Mouse (Mus musculus): ENCODE results near the gene Acsl1. TPM values are rescaled to one million over a fixed set of nuclear protein-coding genes. Genes with fewer than 3 reads are reported as not detected.
A peak's percentile ranks its signal among the peaks of the same experiment; 100 is the strongest.

Gene Acsl1
- total RNA-seq (2021), result 10 to 100 TPM; 42.8 to 45.5 TPM
- long read RNA-seq, transcript Acsl1-201 (21 exons, 3,897 nt), result major isoform, 30 of 43 reads
- long read RNA-seq, partial matches to known transcripts, result 2 of 43 reads
- long read RNA-seq, other reads (novel, unspliced or antisense), result 11 of 43 reads

- peak; percentile 97 for DNase-seq (ENCODE audit: low spot score in 2 of 2)
These were observed at the start of gene Acsl1 for GRCm38 (mm10) chr8:46470792-46471781. Acsl1 (plus strand) TSS chr8:46471037.

- DNase-seq (ENCODE audit: low spot score in 2 of 2), result no peak
These were observed 49.3 kb upstream of the Acsl1 start for GRCm38 (mm10) chr8:46421515-46421914.

GRCm38 (mm10) chr8:46427940-46428339, 42.9 kb upstream of the Acsl1 start:
- DNase-seq (ENCODE audit: low spot score in 2 of 2), result no peak

- DNase-seq (ENCODE audit: low spot score in 2 of 2), result peak; percentile 42 to 50
These were observed 41.0 kb upstream of the Acsl1 start for GRCm38 (mm10) chr8:46429871-46430270.

- no peak for DNase-seq (ENCODE audit: low spot score in 2 of 2)
These were observed 38.9 kb upstream of the Acsl1 start for GRCm38 (mm10) chr8:46431921-46432320.

- DNase-seq (ENCODE audit: low spot score in 2 of 2), result no peak
These were observed 38.3 kb upstream of the Acsl1 start for GRCm38 (mm10) chr8:46432581-46432980.

- no peak for DNase-seq (ENCODE audit: low spot score in 2 of 2)
These were observed 37.2 kb upstream of the Acsl1 start for GRCm38 (mm10) chr8:46433656-46434055.

- no peak for DNase-seq (ENCODE audit: low spot score in 2 of 2)
These were observed 32.3 kb upstream of the Acsl1 start for GRCm38 (mm10) chr8:46438491-46438890.

GRCm38 (mm10) chr8:46445964-46446915, 24.6 kb upstream of the Acsl1 start:
- no peak for DNase-seq (ENCODE audit: low spot score in 2 of 2)

- DNase-seq (ENCODE audit: low spot score in 2 of 2), result no peak
These were observed 23.5 kb upstream of the Acsl1 start for GRCm38 (mm10) chr8:46447334-46447733.

GRCm38 (mm10) chr8:46448606-46449005, 22.2 kb upstream of the Acsl1 start:
- DNase-seq (ENCODE audit: low spot score in 2 of 2), result no peak

- DNase-seq (ENCODE audit: low spot score in 2 of 2), result no peak
These were observed 21.8 kb upstream of the Acsl1 start for GRCm38 (mm10) chr8:46449063-46449462.

- DNase-seq (ENCODE audit: low spot score in 2 of 2), result no peak
These were observed 21.1 kb upstream of the Acsl1 start for GRCm38 (mm10) chr8:46449723-46450251.

- DNase-seq (ENCODE audit: low spot score in 2 of 2), result no peak
These were observed 12.5 kb upstream of the Acsl1 start for GRCm38 (mm10) chr8:46458215-46458811.

- DNase-seq (ENCODE audit: low spot score in 2 of 2), result no peak
These were observed 2.4 kb upstream of the Acsl1 start for GRCm38 (mm10) chr8:46468400-46468799.

GRCm38 (mm10) chr8:46469071-46469769, 1.6 kb upstream of the Acsl1 start:
- no peak for DNase-seq (ENCODE audit: low spot score in 2 of 2)

GRCm38 (mm10) chr8:46470091-46470791, 596 bp upstream of the Acsl1 start:
- DNase-seq (ENCODE audit: low spot score in 2 of 2), result no peak

GRCm38 (mm10) chr8:46471926-46472485, 1.2 kb downstream of the Acsl1 start:
- DNase-seq (ENCODE audit: low spot score in 2 of 2), result no peak

- DNase-seq (ENCODE audit: low spot score in 2 of 2), result no peak
These were observed 3.3 kb downstream of the Acsl1 start for GRCm38 (mm10) chr8:46474120-46474519.
